Mouse (Mus musculus): ENCODE data around the gene Tekt4. TPM values are rescaled to one million over a fixed set of nuclear protein-coding genes. Genes with fewer than 3 reads are reported as not detected.

The Tekt4 gene
- total RNA-seq (2012; rRNA removed) = 0.16 TPM in 1 of 2 replicates, not detected in the other

- in situ Hi-C loops (cut with MboI; ENCODE audit: low sequenced_read_pairs in 2 of 2, unreplicated experiment in 2 of 2) = no loop called here
- peaks cover 0 to 5% of the 10 kb centered on the region in 2 experiments; a peak in 1 of 4 replicates for H3K4me1 ChIP-seq (ENCODE audit: control insufficient read depth in 2 of 2, insufficient read depth in 2 of 2, low read length in 2 of 2, poor library complexity in 1 of 2)
- H3K27ac ChIP-seq (ENCODE audit: insufficient read depth, low read depth, low read length, poor library complexity, severe bottlenecking) = no peak within 1 kb of the TSS
- no peak within 1 kb of the TSS for H3K9ac ChIP-seq (ENCODE audit: insufficient read depth, low read depth, low read length, poor library complexity, severe bottlenecking)
- no peak within 1 kb of the TSS for H3K4me3 ChIP-seq (ENCODE audit: insufficient read depth in 1 of 2, low read depth in 1 of 2, low read length in 2 of 2, poor library complexity in 1 of 2, severe bottlenecking in 1 of 2)
- TF ChIP-seq ZC3H11A (IDR thresholded peaks at IDR 0.05; ENCODE audit: borderline replicate concordance, low read depth, low read length) (no peak), CHD2 (IDR thresholded peaks at IDR 0.05; ENCODE audit: low read depth, low read length) (no peak), HCFC1 (IDR thresholded peaks at IDR 0.05; ENCODE audit: borderline replicate concordance, insufficient read depth, low read length) (no peak), MAFK (IDR thresholded peaks at IDR 0.05; ENCODE audit: insufficient read depth, low read depth, low read length) (no peak), ZNF384 (IDR thresholded peaks at IDR 0.05; ENCODE audit: low read depth, low read length) (no peak)
- no peaks in the 10 kb centered on the region for H3K36me3 ChIP-seq (ENCODE audit: control insufficient read depth, insufficient read depth, low read length, poor library complexity, severe bottlenecking)
- DNase-seq (ENCODE audit: low read depth, low spot score) = no peak
- no peaks in the 10 kb centered on the region for H3K9me3 ChIP-seq (ENCODE audit: control insufficient read depth, insufficient read depth, low read depth, low read length)
These were observed at the start of gene Tekt4 for GRCm38 (mm10) chr17:25454272-25454671. Gene Tekt4 (plus strand): TSS chr17:25454615.

GRCm38 (mm10) chr17:25405224-25405895 is 49.1 kb upstream of the Tekt4 start:
- no peak for DNase-seq (ENCODE audit: low read depth, low spot score)
- Histone ChIP-seq H3K36me3 (ENCODE audit: control insufficient read depth, insufficient read depth, low read length, poor library complexity, severe bottlenecking) (no peaks in the 10 kb centered on the region), H3K27ac (ENCODE audit: insufficient read depth, low read depth, low read length, poor library complexity, severe bottlenecking) (no peak overlapping the region), H3K4me3 (ENCODE audit: insufficient read depth in 1 of 2, low read depth in 1 of 2, low read length in 2 of 2, poor library complexity in 1 of 2, severe bottlenecking in 1 of 2) (no peak overlapping the region), H3K9ac (ENCODE audit: insufficient read depth, low read depth, low read length, poor library complexity, severe bottlenecking) (no peak overlapping the region), H3K9me3 (ENCODE audit: control insufficient read depth, insufficient read depth, low read depth, low read length) (no peaks in the 10 kb centered on the region), H3K4me1 (ENCODE audit: control insufficient read depth in 2 of 2, insufficient read depth in 2 of 2, low read length in 2 of 2, poor library complexity in 1 of 2) (peaks cover 2 to 14% of the 10 kb centered on the region in 2 experiments; a peak in 1 of 4 replicates)
- no peak for TF ChIP-seq CHD2 (IDR thresholded peaks at IDR 0.05; ENCODE audit: low read depth, low read length)
- no peak for TF ChIP-seq ZNF384 (IDR thresholded peaks at IDR 0.05; ENCODE audit: low read depth, low read length)
- no peak for TF ChIP-seq HCFC1 (IDR thresholded peaks at IDR 0.05; ENCODE audit: borderline replicate concordance, insufficient read depth, low read length)
- TF ChIP-seq MAFK (IDR thresholded peaks at IDR 0.05; ENCODE audit: insufficient read depth, low read depth, low read length) = no peak
- no peak for TF ChIP-seq ZC3H11A (IDR thresholded peaks at IDR 0.05; ENCODE audit: borderline replicate concordance, low read depth, low read length)
- in situ Hi-C loops (cut with MboI; ENCODE audit: low sequenced_read_pairs in 2 of 2, unreplicated experiment in 2 of 2) = no loop called here

GRCm38 (mm10) chr17:25406011-25406441 is 48.4 kb upstream of the Tekt4 start:
- in situ Hi-C loops (cut with MboI; ENCODE audit: low sequenced_read_pairs in 2 of 2, unreplicated experiment in 2 of 2) = no loop called here
- TF ChIP-seq ZC3H11A (IDR thresholded peaks at IDR 0.05; ENCODE audit: borderline replicate concordance, low read depth, low read length) (no peak), HCFC1 (IDR thresholded peaks at IDR 0.05; ENCODE audit: borderline replicate concordance, insufficient read depth, low read length) (no peak), MAFK (IDR thresholded peaks at IDR 0.05; ENCODE audit: insufficient read depth, low read depth, low read length) (no peak), CHD2 (IDR thresholded peaks at IDR 0.05; ENCODE audit: low read depth, low read length) (no peak), ZNF384 (IDR thresholded peaks at IDR 0.05; ENCODE audit: low read depth, low read length) (no peak)
- Histone ChIP-seq H3K9me3 (ENCODE audit: control insufficient read depth, insufficient read depth, low read depth, low read length) (no peaks in the 10 kb centered on the region), H3K36me3 (ENCODE audit: control insufficient read depth, insufficient read depth, low read length, poor library complexity, severe bottlenecking) (no peaks in the 10 kb centered on the region), H3K4me1 (ENCODE audit: control insufficient read depth in 2 of 2, insufficient read depth in 2 of 2, low read length in 2 of 2, poor library complexity in 1 of 2) (peaks cover 2 to 14% of the 10 kb centered on the region in 2 experiments; a peak in 1 of 4 replicates), H3K4me3 (ENCODE audit: insufficient read depth in 1 of 2, low read depth in 1 of 2, low read length in 2 of 2, poor library complexity in 1 of 2, severe bottlenecking in 1 of 2) (no peak overlapping the region), H3K27ac (ENCODE audit: insufficient read depth, low read depth, low read length, poor library complexity, severe bottlenecking) (no peak overlapping the region), H3K9ac (ENCODE audit: insufficient read depth, low read depth, low read length, poor library complexity, severe bottlenecking) (no peak overlapping the region)
- no peak for DNase-seq (ENCODE audit: low read depth, low spot score)

DNA sequence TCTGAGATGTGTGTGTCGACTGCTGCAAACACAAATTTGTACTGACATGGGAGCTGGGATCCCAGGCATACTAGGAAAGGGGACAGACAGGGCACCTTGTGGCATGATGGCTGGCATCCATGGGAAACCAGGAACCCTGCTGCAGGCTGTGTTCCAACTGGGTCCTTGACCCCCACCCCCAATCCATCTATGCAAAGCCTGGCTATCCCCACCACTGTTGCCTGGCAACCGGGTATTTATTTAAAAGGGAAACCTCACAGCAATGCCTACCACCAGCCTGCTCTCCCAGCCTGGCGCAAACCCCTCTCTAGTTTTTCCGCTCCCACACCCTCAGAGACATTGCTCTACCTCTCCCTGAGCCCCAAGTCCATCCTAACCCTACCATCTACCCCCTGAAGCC is 47.1 kb upstream of the Tekt4 start:
- no peak overlapping the region for H3K4me3 ChIP-seq (ENCODE audit: insufficient read depth in 1 of 2, low read depth in 1 of 2, low read length in 2 of 2, poor library complexity in 1 of 2, severe bottlenecking in 1 of 2)
- no peak overlapping the region for H3K9ac ChIP-seq (ENCODE audit: insufficient read depth, low read depth, low read length, poor library complexity, severe bottlenecking)
- in situ Hi-C loops (cut with MboI; ENCODE audit: low sequenced_read_pairs in 2 of 2, unreplicated experiment in 2 of 2) = no loop called here
- TF ChIP-seq HCFC1 (IDR thresholded peaks at IDR 0.05; ENCODE audit: borderline replicate concordance, insufficient read depth, low read length) = no peak
- TF ChIP-seq MAFK (IDR thresholded peaks at IDR 0.05; ENCODE audit: insufficient read depth, low read depth, low read length) = no peak
- no peak for TF ChIP-seq CHD2 (IDR thresholded peaks at IDR 0.05; ENCODE audit: low read depth, low read length)
- no peak for TF ChIP-seq ZC3H11A (IDR thresholded peaks at IDR 0.05; ENCODE audit: borderline replicate concordance, low read depth, low read length)
- TF ChIP-seq ZNF384 (IDR thresholded peaks at IDR 0.05; ENCODE audit: low read depth, low read length) = no peak
- no peaks in the 10 kb centered on the region for H3K36me3 ChIP-seq (ENCODE audit: control insufficient read depth, insufficient read depth, low read length, poor library complexity, severe bottlenecking)
- H3K9me3 ChIP-seq (ENCODE audit: control insufficient read depth, insufficient read depth, low read depth, low read length) = no peaks in the 10 kb centered on the region
- H3K4me1 ChIP-seq (ENCODE audit: control insufficient read depth in 2 of 2, insufficient read depth in 2 of 2, low read length in 2 of 2, poor library complexity in 1 of 2) = peaks cover 2 to 14% of the 10 kb centered on the region in 2 experiments; a peak in 1 of 4 replicates
- no peak for DNase-seq (ENCODE audit: low read depth, low spot score)
- H3K27ac ChIP-seq (ENCODE audit: insufficient read depth, low read depth, low read length, poor library complexity, severe bottlenecking) = no peak overlapping the region
